Comparison of ENCODE assay signal across 9 mouse cellular contexts in genomic region chrX:153007021-153007684, GRCm38 (mm10). TPM values are rescaled to one million over a fixed set of nuclear protein-coding genes. Genes with fewer than 3 reads are reported as not detected.
DNase-seq lines count a peak whose midpoint lies in the region; ATAC-seq lines count a peak whose summit lies in the region.
"Had no signal": no experiment of that assay in that cellular context is flagged by ENCODE, and none has a peak within 500 bp of the region (broad histone marks: within the 10 kb centered on the region; RNA-seq: fewer than 3 reads in every experiment).

No protein-coding gene starts in this region.

- H3K4me1 ChIP-seq in forebrain, embryonic 10.5 days: no peaks in the 10 kb centered on the region
- peaks cover 2% of the 10 kb centered on the region; the same call in 1 of the 2 replicates for H3K4me1 ChIP-seq in heart, embryonic 15.5 days (replicated peaks)
- H3K4me1 ChIP-seq in liver, embryonic 13.5 days (replicated peaks): no peaks in the 10 kb centered on the region; the same call in 1 of the 2 replicates
- H3K4me1 ChIP-seq in stomach, embryonic 16.5 days (ENCODE audit: control insufficient read depth, insufficient read depth, low read length): no peaks in the 10 kb centered on the region

- H3K9ac ChIP-seq in heart, embryonic 15.5 days: peak overlapping the region; percentile 45
- peak overlapping the region; percentile 67 for H3K9ac ChIP-seq in liver, embryonic 13.5 days
- H3K9ac ChIP-seq in stomach, embryonic 16.5 days (ENCODE audit: low read length): peak overlapping the region; percentile 65

- peak overlapping the region; percentile 65 for H3K4me3 ChIP-seq in forebrain, embryonic 10.5 days
- H3K4me3 ChIP-seq in heart, embryonic 15.5 days: peak overlapping the region; percentile 60
- peak overlapping the region; percentile 63 for H3K4me3 ChIP-seq in liver, embryonic 13.5 days (replicated peaks)
- H3K4me3 ChIP-seq in stomach, embryonic 16.5 days (replicated peaks; ENCODE audit: low read length): peak overlapping the region; percentile 61

- 29% methylated on average over 53 of the region's 58 CpGs for WGBS in forebrain, embryonic 10.5 days
- 15% methylated on average over 56 of the region's 58 CpGs for WGBS in heart, embryonic 15.5 days
- 24% methylated on average over 53 of the region's 58 CpGs for WGBS in liver, embryonic 13.5 days (ENCODE audit: insufficient replicate concordance)
- WGBS in stomach, embryonic 16.5 days: 15% methylated on average over 57 of the region's 58 CpGs

- H3K36me3 ChIP-seq in forebrain, embryonic 10.5 days (replicated peaks): peaks cover 8% of the 10 kb centered on the region
- no peaks in the 10 kb centered on the region for H3K36me3 ChIP-seq in heart, embryonic 15.5 days
- no peaks in the 10 kb centered on the region for H3K36me3 ChIP-seq in liver, embryonic 13.5 days
- no peaks in the 10 kb centered on the region for H3K36me3 ChIP-seq in stomach, embryonic 16.5 days (ENCODE audit: control insufficient read depth, insufficient read depth, low read length)
- H3K36me3 ChIP-seq: G1E had no signal

- peak overlapping the region; percentile 75 for H3K4me2 ChIP-seq in heart, embryonic 15.5 days
- peak overlapping the region; percentile 76 for H3K4me2 ChIP-seq in liver, embryonic 13.5 days
- peak overlapping the region; percentile 59 for H3K4me2 ChIP-seq in stomach, embryonic 16.5 days (ENCODE audit: low read depth, low read length)

- ATAC-seq in heart, embryonic 15.5 days (replicated peaks; ENCODE audit: insufficient number of reproducible peaks, insufficient read depth, low FRiP score, low read depth): peak; percentile 86
- peak; percentile 93 for ATAC-seq in liver, embryonic 13.5 days (ENCODE audit: low read depth)
- ATAC-seq in stomach, embryonic 16.5 days (ENCODE audit: insufficient read depth, low FRiP score): peak; percentile 90

- peaks cover 46% of the 10 kb centered on the region for H3K27me3 ChIP-seq in forebrain, embryonic 10.5 days (ENCODE audit: poor library complexity, severe bottlenecking)
- H3K27me3 ChIP-seq in heart, embryonic 15.5 days: 0 out of 2 replicates have a peak, but pooled peaks cover 4% of the 10 kb centered on the region
- H3K27me3 ChIP-seq in liver, embryonic 13.5 days: peaks cover 6% of the 10 kb centered on the region; the same call in 1 of the 2 replicates
- peaks cover 3% of the 10 kb centered on the region; the same call in 1 of the 2 replicates for H3K27me3 ChIP-seq in stomach, embryonic 16.5 days (ENCODE audit: control insufficient read depth, insufficient read depth, low read length)

- H3K9me3 ChIP-seq in forebrain, embryonic 10.5 days: no peaks in the 10 kb centered on the region
- no peaks in the 10 kb centered on the region for H3K9me3 ChIP-seq in heart, embryonic 15.5 days (replicated peaks)
- H3K9me3 ChIP-seq in liver, embryonic 13.5 days (replicated peaks): no peaks in the 10 kb centered on the region
- no peaks in the 10 kb centered on the region for H3K9me3 ChIP-seq in stomach, embryonic 16.5 days (replicated peaks; ENCODE audit: control insufficient read depth, low read length)

- H3K27ac ChIP-seq in forebrain, embryonic 10.5 days: peak overlapping the region; percentile 93
- H3K27ac ChIP-seq in heart, embryonic 15.5 days: peak overlapping the region; percentile 58
- H3K27ac ChIP-seq in liver, embryonic 13.5 days: no peak overlapping the region
- H3K27ac ChIP-seq in stomach, embryonic 16.5 days (ENCODE audit: low read length): no peak overlapping the region

- DNase-seq in CD4-positive, CD25-positive, alpha-beta regulatory T cell, adult 2 months (ENCODE audit: low read depth, low spot score): peak; percentile 31
- peak; percentile 22 for DNase-seq in c-Kit-positive CD71-positive TER-119-negative erythroid progenitor cells, embryonic 14.5 days (ENCODE audit: low read depth)
- peak; percentile 48 for DNase-seq in forebrain, embryonic 10.5 days (ENCODE audit: extremely low spot score, low spot score)
- peak; percentile 72 for DNase-seq in kidney, postnatal 10 days
- DNase-seq in liver, embryonic 13.5 days: peak; percentile 50
- DNase-seq in neural tube, embryonic 10.5 days (ENCODE audit: extremely low spot score, low spot score): peak; percentile 58

RNA-seq across cellular contexts. Expression of gene Usp51, which starts 0.9 kb away (rescaled TPM):
- 7.1 and 8.4 TPM in 2 replicates for polyA plus RNA-seq in forebrain, embryonic 10.5 days (2016; fragmentation: Nextera tagmentation; extraction: Ambion mirVana)
- polyA plus RNA-seq in heart, embryonic 15.5 days (2015; fragmentation: Nextera tagmentation; extraction: Ambion mirVana): 0.39 and 0.66 TPM in 2 replicates
- 0.45 and 0.58 TPM in 2 replicates for polyA plus RNA-seq in liver, embryonic 13.5 days (2015; fragmentation: Nextera tagmentation; extraction: Ambion mirVana)
- polyA plus RNA-seq in stomach, embryonic 16.5 days (2015; fragmentation: Nextera tagmentation; extraction: Ambion mirVana): 0.56 and 0.59 TPM in 2 replicates
- polyA plus RNA-seq: G1E had no signal

RNA-seq across cellular contexts. Expression of gene Mageh1, which starts 30.2 kb away (rescaled TPM):
- polyA plus RNA-seq in forebrain, embryonic 10.5 days (2016; fragmentation: Nextera tagmentation; extraction: Ambion mirVana): 70.4 and 79.3 TPM in 2 replicates
- 28.0 and 29.3 TPM in 2 replicates for polyA plus RNA-seq in heart, embryonic 15.5 days (2015; fragmentation: Nextera tagmentation; extraction: Ambion mirVana)
- polyA plus RNA-seq in liver, embryonic 13.5 days (2015; fragmentation: Nextera tagmentation; extraction: Ambion mirVana): 6.8 and 7.1 TPM in 2 replicates
- polyA plus RNA-seq in stomach, embryonic 16.5 days (2015; fragmentation: Nextera tagmentation; extraction: Ambion mirVana): 39.3 and 42.5 TPM in 2 replicates
- polyA plus RNA-seq: G1E had no signal

Comparison
In these comparisons a context has a peak if more than half of its experiments do, and no peak if none do; other contexts are left out.
1. DNase-seq: peak in every context shown above with its lines; median percentile 72 in kidney, postnatal 10 days; 58 in neural tube, embryonic 10.5 days; 50 in liver, embryonic 13.5 days; 48 in forebrain, embryonic 10.5 days; 31 in CD4-positive, CD25-positive, alpha-beta regulatory T cell, adult 2 months; 22 in c-Kit-positive CD71-positive TER-119-negative erythroid progenitor cells, embryonic 14.5 days.
2. H3K27ac ChIP-seq: peak in forebrain, embryonic 10.5 days (single experiment) and heart, embryonic 15.5 days (single experiment); none in liver, embryonic 13.5 days (single experiment) and stomach, embryonic 16.5 days (single experiment).
3. Peak in every context shown above with its lines, with median percentiles within 50 percentile points of each other: H3K4me3 ChIP-seq, ATAC-seq, H3K4me2 ChIP-seq and H3K9ac ChIP-seq.